Mouse (Mus musculus): ENCODE measurements around the gene Agap1.
A peak's percentile ranks its signal among the peaks of the same experiment; 100 is the strongest.

The Agap1 gene

GRCm38 (mm10) chr1:89454196-89455123 lies at the start of gene Agap1:
Gene Agap1 (plus strand): TSS chr1:89454806.
- DNase-seq (ENCODE audit: low spot score), result peak; percentile 88

GRCm38 (mm10) chr1:89405991-89406390 lies 48.6 kb upstream of the Agap1 start:
- DNase-seq (ENCODE audit: low spot score), result no peak

GRCm38 (mm10) chr1:89407986-89408385 lies 46.6 kb upstream of the Agap1 start:
- no peak for DNase-seq (ENCODE audit: low spot score)

DNA sequence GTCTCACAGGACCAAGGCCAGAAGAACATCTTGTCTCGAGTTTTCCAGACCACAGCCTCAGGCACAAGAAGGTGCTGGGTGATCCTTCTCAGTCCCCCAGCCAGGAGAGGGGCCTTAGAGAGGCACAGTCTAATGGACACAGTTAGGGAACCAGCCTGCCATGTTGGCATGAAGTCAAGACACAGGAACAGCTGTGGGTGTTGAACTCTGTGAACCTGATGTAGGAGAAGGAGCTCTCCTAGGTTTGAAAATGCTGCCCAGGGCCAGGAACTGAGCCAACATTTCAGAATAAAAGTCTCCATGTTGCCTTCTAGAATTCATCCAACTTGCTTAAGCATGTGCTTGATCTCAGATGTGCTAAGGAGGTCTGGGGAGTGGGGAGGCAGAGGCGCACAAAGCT lies 41.5 kb upstream of the Agap1 start:
- DNase-seq (ENCODE audit: low spot score), result no peak

GRCm38 (mm10) chr1:89414563-89414962 lies 40.0 kb upstream of the Agap1 start:
- no peak for DNase-seq (ENCODE audit: low spot score)

- no peak for DNase-seq (ENCODE audit: low spot score)
These were observed 37.7 kb upstream of the Agap1 start for GRCm38 (mm10) chr1:89416929-89417328.

- DNase-seq (ENCODE audit: low spot score), result no peak
These were observed 34.0 kb upstream of the Agap1 start for GRCm38 (mm10) chr1:89420642-89421041.

- no peak for DNase-seq (ENCODE audit: low spot score)
These were observed 33.2 kb upstream of the Agap1 start for GRCm38 (mm10) chr1:89421401-89421800.

DNA sequence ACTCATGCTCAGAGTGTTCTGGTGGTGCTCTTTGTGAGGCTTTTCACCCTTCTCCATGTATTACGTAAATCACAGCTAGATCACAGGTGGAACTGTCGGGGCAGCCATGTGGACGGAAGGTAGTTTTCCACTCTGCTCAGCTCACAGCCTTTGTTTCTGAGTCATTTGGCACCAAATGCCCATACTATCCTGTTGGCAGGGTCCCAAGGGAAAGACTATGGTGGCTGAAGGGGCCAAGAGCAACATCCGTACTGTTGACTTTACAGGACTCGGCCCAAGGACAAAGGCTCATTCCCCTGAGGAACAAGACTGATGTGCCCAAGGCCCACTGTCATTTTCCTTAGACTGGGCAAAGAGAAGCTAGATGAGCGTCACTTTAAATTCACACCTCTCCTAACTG lies 30.0 kb upstream of the Agap1 start:
- no peak for DNase-seq (ENCODE audit: low spot score)

DNA sequence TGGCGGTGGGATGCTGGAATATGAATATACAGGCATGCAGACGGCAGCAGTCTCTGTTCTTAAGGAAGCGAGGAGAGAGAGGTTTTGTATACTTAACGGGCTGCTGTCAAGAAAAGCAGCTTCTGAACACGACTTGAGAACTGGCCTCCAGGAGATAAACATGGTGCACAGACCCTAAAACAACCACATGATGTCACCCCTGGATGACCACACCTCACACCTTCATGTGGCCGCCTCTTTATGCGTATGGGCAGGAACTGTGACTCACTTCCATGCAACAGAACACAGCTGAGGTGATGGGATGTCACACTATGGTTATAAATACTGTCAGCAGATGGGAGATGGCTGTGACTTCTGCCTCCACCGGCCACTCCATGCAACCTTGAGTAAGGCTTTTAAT lies 28.5 kb upstream of the Agap1 start:
- DNase-seq (ENCODE audit: low spot score), result no peak

- no peak for DNase-seq (ENCODE audit: low spot score)
These were observed 25.9 kb upstream of the Agap1 start for GRCm38 (mm10) chr1:89428671-89429070.

- DNase-seq (ENCODE audit: low spot score), result no peak
These were observed 24.5 kb upstream of the Agap1 start for GRCm38 (mm10) chr1:89429946-89430640.

DNA sequence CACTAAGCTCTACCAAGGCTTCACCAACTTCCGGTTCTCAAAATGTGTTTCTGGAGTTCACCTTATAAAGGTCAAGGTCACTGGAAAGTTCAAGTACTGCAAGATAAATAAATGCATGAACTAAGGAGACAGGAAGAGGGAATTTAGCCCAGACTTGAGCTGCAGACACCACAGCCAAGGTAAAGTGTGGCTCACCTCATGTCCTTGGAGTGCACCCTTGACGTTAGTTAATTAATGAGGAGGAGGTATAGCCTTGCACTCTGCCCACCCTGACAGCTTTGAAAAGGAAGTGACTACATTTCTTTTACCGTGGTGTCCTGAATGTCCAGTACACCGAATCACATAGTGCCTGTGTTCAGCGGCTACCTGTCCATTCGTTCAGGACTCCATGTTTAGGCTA lies 15.3 kb upstream of the Agap1 start:
- no peak for DNase-seq (ENCODE audit: low spot score)

DNA sequence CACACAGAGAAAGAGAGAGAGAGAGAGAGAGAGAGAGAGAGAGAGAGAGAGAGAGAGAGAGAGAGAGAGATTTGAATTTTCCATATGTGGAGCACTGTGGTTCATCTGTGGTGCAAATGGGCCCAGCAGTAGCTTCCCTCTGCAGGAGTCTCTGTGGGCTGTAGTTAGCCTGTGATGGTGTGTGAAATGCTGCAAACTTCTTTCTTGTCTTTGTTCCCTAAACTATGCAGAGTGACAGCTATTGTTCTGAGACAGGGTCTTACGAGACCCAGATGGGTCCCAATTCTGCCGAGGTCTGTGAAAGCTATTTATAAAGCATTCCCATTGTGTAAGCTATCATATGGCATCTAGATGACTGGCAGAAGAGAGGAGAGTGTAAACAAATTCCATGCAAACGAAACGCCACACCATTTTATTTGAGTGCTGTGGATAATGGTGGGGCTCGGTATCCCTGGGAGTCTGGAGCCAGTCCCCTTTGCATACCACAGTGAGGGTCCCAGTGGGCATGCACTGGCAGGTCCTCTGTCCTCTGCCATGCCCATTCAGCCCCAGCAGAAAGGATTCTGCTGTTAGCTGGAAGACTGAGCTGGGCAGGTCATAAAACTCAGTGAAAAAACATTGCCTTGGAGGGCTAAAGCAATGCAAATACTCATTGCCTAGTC lies 13.2 kb upstream of the Agap1 start:
- no peak for DNase-seq (ENCODE audit: low spot score)

- DNase-seq (ENCODE audit: low spot score), result no peak
These were observed 11.1 kb upstream of the Agap1 start for GRCm38 (mm10) chr1:89443512-89443911.

GRCm38 (mm10) chr1:89444014-89444413 lies 10.6 kb upstream of the Agap1 start:
- DNase-seq (ENCODE audit: low spot score), result no peak

DNA sequence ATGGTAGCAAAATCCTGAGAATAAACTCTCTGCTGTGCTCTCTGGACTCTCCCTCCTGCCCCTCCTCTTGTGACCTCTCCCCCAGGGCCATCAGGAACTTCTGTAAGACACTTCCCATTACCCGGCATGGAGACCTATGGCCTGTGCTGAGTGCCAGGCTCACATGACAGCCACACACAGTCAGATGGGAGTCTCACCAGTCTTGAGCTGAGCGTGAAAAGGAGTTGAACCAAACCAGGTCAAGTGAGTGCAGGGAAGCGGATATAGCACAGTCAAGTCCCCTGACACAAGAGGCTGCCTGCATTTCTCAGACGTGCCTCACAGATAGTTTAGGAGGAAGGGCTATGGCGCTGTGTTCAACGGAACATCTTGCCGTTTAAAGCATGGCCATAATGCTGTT lies 4.5 kb upstream of the Agap1 start:
- no peak for DNase-seq (ENCODE audit: low spot score)

- DNase-seq (ENCODE audit: low spot score), result no peak
These were observed 2.5 kb upstream of the Agap1 start for GRCm38 (mm10) chr1:89452138-89452537.

- DNase-seq (ENCODE audit: low spot score), result no peak
These were observed 940 bp upstream of the Agap1 start for GRCm38 (mm10) chr1:89453666-89454065.

DNA sequence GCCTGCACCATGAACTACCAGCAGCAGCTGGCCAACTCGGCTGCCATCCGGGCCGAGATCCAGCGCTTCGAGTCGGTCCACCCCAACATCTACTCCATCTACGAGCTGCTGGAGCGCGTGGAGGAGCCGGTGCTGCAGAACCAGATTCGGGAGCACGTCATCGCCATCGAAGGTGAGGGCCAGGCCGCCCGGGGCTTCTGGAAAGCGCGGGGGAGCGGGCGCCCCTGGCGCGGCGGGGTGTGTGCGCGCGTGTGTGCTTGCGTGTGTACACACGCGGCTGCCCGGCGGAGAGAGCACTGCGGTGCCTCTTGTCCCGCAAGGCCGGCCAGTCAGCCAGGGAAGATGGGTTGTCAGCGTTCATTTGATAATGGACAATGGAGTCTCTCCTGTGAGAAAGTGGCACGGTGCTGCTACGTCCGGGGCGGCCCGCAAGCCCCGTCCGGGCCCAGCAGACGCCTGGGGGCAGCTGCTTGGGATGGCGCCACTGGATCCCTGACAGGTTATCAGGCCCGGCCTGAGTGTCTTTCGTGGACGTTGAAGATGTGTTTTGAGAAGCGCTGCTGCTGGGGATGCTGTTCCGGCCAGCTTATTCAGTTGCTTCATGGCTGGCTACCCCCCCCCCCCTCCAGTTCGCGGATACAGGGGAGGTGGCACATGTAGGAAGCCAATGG lies 950 bp downstream of the Agap1 start:
- peak; percentile 15 for DNase-seq (ENCODE audit: low spot score)

- no peak for DNase-seq (ENCODE audit: low spot score)
These were observed 1.9 kb downstream of the Agap1 start for GRCm38 (mm10) chr1:89456456-89456855.
